In genomic region chr10:62039915-62040314, GRCm38 (mm10) we compare ENCODE assay signal across 23 mouse cellular contexts.
"Had no signal": no experiment of that assay in that cellular context is flagged by ENCODE, and none has a peak within 500 bp of the region (broad histone marks: within the 10 kb centered on the region; RNA-seq: fewer than 3 reads in every experiment).

No protein-coding gene starts in this region.

- H3K27me3 ChIP-seq: kidney, embryonic 15.5 days; limb, embryonic 12.5 days; limb, embryonic 15.5 days; midbrain, embryonic 12.5 days; neural tube, embryonic 13.5 days had no signal

- H3K27ac ChIP-seq: kidney, embryonic 15.5 days; left cerebral cortex, adult 2 months; limb, embryonic 12.5 days; limb, embryonic 15.5 days; liver, embryonic 14.5 days; midbrain, embryonic 12.5 days; neural tube, embryonic 13.5 days had no signal

- H3K36me3 ChIP-seq: kidney, embryonic 15.5 days; limb, embryonic 12.5 days; limb, embryonic 15.5 days; midbrain, embryonic 12.5 days; neural tube, embryonic 13.5 days had no signal

- DNase-seq: kidney, adult 8-10 months; kidney, postnatal 10 days; kidney, postnatal 36 days; layer of hippocampus, postnatal 36 days; left cerebral cortex, postnatal 4 days; liver, postnatal 0 days; lung, embryonic 14.5 days; lung, postnatal 36 days; right cerebral cortex, postnatal 4 days; spleen, adult 18-20 months; thymus, adult 18-20 months; thymus, postnatal 36 days had no signal

- H3K4me3 ChIP-seq: kidney, embryonic 15.5 days; left cerebral cortex, adult 2 months; limb, embryonic 12.5 days; limb, embryonic 15.5 days; midbrain, embryonic 12.5 days; myocyte; neural tube, embryonic 13.5 days had no signal

- H3K4me1 ChIP-seq: midbrain, embryonic 12.5 days; neural tube, embryonic 13.5 days had no signal

- ATAC-seq: intestine, postnatal 0 days; liver, postnatal 0 days; lung, postnatal 0 days; midbrain, embryonic 16.5 days had no signal
